Mouse (Mus musculus): Measurements from ENCODE around the gene Fam110c. TPM values are rescaled to one million over a fixed set of nuclear protein-coding genes. Genes with fewer than 3 reads are reported as not detected.

The Fam110c gene
- polyA plus RNA-seq, 1 experiment from 2014 or later, result 0.17 TPM

- H3K4me3 ChIP-seq (ENCODE audit: low read depth, low read length), result no peak overlapping the region
- WGBS, result 81% methylated on average over 4 of the region's 4 CpGs
- no peak overlapping the region for H3K27ac ChIP-seq (ENCODE audit: low read depth, low read length)
- H3K36me3 ChIP-seq (ENCODE audit: control insufficient read depth, insufficient read depth, low read length), result no peaks in the 10 kb centered on the region
- ATAC-seq (ENCODE audit: low FRiP score) (no peak), DNase-seq (ENCODE audit: low spot score) (no peak)
- no peaks in the 10 kb centered on the region for H3K27me3 ChIP-seq (ENCODE audit: control insufficient read depth, insufficient read depth, low read length)
- H3K4me1 ChIP-seq (replicated peaks; ENCODE audit: control insufficient read depth, insufficient read depth, low read length), result no peaks in the 10 kb centered on the region
- no peaks in the 10 kb centered on the region for H3K9me3 ChIP-seq (ENCODE audit: control insufficient read depth, low read length)
- no peak overlapping the region for H3K9ac ChIP-seq (ENCODE audit: low read depth, low read length)
- no peak overlapping the region for H3K4me2 ChIP-seq (replicated peaks; ENCODE audit: low read depth, low read length)
These were observed 55.9 kb downstream of the Fam110c start for GRCm38 (mm10) chr12:31129548-31129947.

Other genes with a start within 250 kb of the Fam110c start
- 0.51 and 0.54 TPM in 2 replicates for gene Alkal2, start 189.5 kb upstream of the Fam110c start, polyA plus RNA-seq (2014; fragmentation: Nextera tagmentation; extraction: Ambion mirVana)
- gene Acp1, start 162.3 kb upstream of the Fam110c start, polyA plus RNA-seq (2014; fragmentation: Nextera tagmentation; extraction: Ambion mirVana), result 166 and 189 TPM in 2 replicates
- gene Sh3yl1, start 162.2 kb upstream of the Fam110c start, polyA plus RNA-seq (2014; fragmentation: Nextera tagmentation; extraction: Ambion mirVana), result 26.9 and 29.1 TPM in 2 replicates
- not detected in 2 replicates for gene Gm6993, start 166.9 kb downstream of the Fam110c start, polyA plus RNA-seq (2014; fragmentation: Nextera tagmentation; extraction: Ambion mirVana)
- gene Lamb1, start 191.4 kb downstream of the Fam110c start, polyA plus RNA-seq (2014; fragmentation: Nextera tagmentation; extraction: Ambion mirVana), result 21.2 and 21.7 TPM in 2 replicates